Comparison of ENCODE assay signal across 22 mouse cellular contexts in genomic region chr7:144667091-144667490, GRCm38 (mm10).
"Had no signal": no experiment of that assay in that cellular context is flagged by ENCODE, and none has a peak within 500 bp of the region (broad histone marks: within the 10 kb centered on the region; RNA-seq: fewer than 3 reads in every experiment).

No protein-coding gene starts in this region.

- H3K9me3 ChIP-seq: hindbrain, embryonic 15.5 days; limb, embryonic 12.5 days; limb, embryonic 15.5 days; midbrain, embryonic 10.5 days; midbrain, embryonic 13.5 days; neural tube, embryonic 12.5 days; neural tube, embryonic 15.5 days; stomach, embryonic 15.5 days had no signal

- H3K4me1 ChIP-seq: hindbrain, embryonic 15.5 days had no signal

- H3K4me3 ChIP-seq: hindbrain, embryonic 15.5 days; left cerebral cortex, adult 2 months; limb, embryonic 12.5 days; limb, embryonic 15.5 days; megakaryocyte, embryonic 14.5 days; midbrain, embryonic 10.5 days; midbrain, embryonic 13.5 days; neural tube, embryonic 12.5 days; neural tube, embryonic 15.5 days; stomach, embryonic 15.5 days had no signal

- H3K9ac ChIP-seq: hindbrain, embryonic 15.5 days; limb, embryonic 12.5 days; limb, embryonic 15.5 days; midbrain, embryonic 13.5 days; neural tube, embryonic 12.5 days; neural tube, embryonic 15.5 days; stomach, embryonic 15.5 days had no signal

- H3K4me2 ChIP-seq: hindbrain, embryonic 15.5 days; limb, embryonic 12.5 days; limb, embryonic 15.5 days; liver, embryonic 11.5 days; midbrain, embryonic 13.5 days; neural tube, embryonic 12.5 days; neural tube, embryonic 15.5 days; stomach, embryonic 15.5 days had no signal

- ATAC-seq: intestine, postnatal 0 days; midbrain, embryonic 13.5 days had no signal

- H3K27me3 ChIP-seq: hindbrain, embryonic 15.5 days; limb, embryonic 12.5 days; limb, embryonic 15.5 days; neural tube, embryonic 15.5 days; stomach, embryonic 15.5 days had no signal

- H3K27ac ChIP-seq: hindbrain, embryonic 15.5 days; kidney, postnatal 0 days; left cerebral cortex, adult 2 months; limb, embryonic 12.5 days; limb, embryonic 15.5 days; macrophage; midbrain, embryonic 13.5 days; neural tube, embryonic 12.5 days; neural tube, embryonic 15.5 days; stomach, embryonic 15.5 days had no signal

- H3K36me3 ChIP-seq: hindbrain, embryonic 15.5 days; limb, embryonic 12.5 days; limb, embryonic 15.5 days; neural tube, embryonic 12.5 days; neural tube, embryonic 15.5 days; stomach, embryonic 15.5 days had no signal

- DNase-seq: kidney, adult 2 months; kidney, postnatal 36 days; layer of hippocampus, postnatal 36 days; left cerebral cortex, postnatal 4 days; right cerebral cortex, adult 18-20 months; right cerebral cortex, postnatal 14 days; spleen, adult 18-20 months; thymus, postnatal 25 days had no signal
